Mouse (Mus musculus) left cerebral cortex, postnatal 25 days (tissue): ENCODE measurements at regions not wholly inside any gene's neighbourhood (a gene's known extent, or its start where the extent isn't known, plus 50 kb on each side); places are given as distances from the start of the nearest gene placed in this dataset.

Experiments used
- DNase-seq, 2 experiments: peaks; one replicate each; pipeline ENCODE4 v3.0.0; 2022; ENCODE audit warnings: low spot score in 2 of 2, mixed read lengths in 1 of 2
- intact Hi-C: fragments of 180-260 bp; cut with DNase I; formaldehyde crosslinking; loops from one replicate; pipeline ENCODE4 v1.15.1; 2025

DNA sequence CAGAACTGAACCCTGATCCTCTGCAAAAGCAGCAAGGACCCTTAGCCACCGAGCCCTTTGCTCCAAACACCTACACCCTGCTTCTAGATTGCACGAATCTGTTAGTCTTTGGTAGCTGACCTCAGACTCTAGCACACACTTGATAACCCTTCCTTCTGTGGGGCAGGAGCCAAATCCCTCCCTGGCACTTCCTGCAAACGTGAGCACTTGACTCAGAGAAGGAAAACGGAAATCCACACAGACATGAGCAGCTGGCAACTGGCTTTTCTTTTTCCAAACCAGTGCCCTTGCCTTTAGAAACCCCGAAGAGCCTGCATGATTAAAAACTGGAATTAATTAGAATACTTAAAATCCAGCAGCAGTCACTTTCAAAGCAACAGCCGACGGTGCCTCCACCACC is 97.6 kb upstream of the Nckap5 start:
- intact Hi-C loops, result loop anchor here (5.0 kb wide), 1 partner anchor 96 kb away; the partner anchor contains the start of gene Nckap5
- DNase-seq, result no peak

DNA sequence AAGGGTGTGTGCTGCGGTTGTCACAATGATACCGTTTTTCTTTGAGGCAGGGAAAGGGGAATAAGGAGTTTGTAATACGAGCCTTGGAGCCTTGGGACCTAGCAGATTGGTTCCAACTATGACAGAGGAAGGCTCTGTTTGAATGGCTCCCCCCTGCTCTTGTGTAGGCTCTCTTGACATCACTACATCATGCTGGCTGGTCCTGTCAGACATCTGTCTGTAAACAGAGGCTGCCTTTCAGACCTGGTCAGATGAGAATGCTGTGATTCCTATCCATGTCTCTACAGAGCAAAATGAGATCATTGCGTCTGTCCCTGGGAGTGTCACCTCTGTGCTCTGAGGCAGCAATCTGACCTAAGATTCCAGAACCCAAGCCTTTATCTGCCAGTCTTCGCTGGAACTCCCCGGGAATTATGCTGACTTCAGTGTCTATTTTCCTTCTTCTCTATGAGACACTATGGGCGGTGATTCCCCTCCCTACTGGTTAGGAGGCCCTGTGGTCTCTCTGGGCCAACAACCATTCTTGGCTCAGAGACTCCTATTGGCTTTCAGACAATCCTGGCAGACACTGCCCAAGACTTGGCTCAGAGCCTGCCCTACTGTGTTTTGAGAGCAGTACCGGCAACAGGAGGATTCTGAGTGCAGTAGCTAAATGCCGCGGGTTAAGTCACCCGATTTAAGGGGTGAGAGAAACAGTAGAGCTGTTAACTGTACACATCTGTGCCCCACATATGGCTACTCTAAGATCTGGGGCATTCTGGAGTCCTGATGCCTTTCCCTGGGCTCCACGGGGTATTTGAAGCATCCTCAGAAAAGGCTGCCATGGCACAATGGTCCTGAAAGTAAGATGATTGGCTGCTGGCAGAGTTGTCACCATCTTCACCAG is 94.8 kb upstream of the Nckap5 start:
- peak; percentile 37 to 55 for DNase-seq
- intact Hi-C loops, result loop anchor here (5.0 kb wide), 1 partner anchor 93 kb away; the partner anchor contains the start of gene Nckap5

DNA sequence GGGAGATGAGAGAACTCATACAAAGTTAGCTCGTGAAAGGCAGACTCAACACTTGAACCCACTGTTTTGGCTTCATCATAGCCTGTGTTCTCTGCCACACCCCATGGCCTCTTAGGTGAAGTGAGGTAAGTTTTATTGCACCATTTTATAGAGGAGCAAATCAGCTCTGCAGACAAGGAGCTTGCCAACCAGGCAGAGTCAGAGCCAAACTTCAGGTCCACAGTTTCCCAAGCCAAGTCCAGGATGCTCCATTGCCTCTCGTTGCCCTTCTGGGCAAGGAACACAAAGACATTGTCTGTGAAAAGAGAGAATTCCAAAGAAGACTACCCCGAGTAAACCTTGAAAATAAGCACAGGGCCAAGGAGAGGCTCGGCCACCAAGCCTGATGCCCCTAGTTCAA is 93.4 kb upstream of the Nckap5 start:
- intact Hi-C loops, result no loop called here
- no peak for DNase-seq

- intact Hi-C loops, result no loop called here
- DNase-seq, result no peak
Observed at GRCm38 (mm10) chr1:126922231-126922630, 91.6 kb upstream of the Nckap5 start.

DNA sequence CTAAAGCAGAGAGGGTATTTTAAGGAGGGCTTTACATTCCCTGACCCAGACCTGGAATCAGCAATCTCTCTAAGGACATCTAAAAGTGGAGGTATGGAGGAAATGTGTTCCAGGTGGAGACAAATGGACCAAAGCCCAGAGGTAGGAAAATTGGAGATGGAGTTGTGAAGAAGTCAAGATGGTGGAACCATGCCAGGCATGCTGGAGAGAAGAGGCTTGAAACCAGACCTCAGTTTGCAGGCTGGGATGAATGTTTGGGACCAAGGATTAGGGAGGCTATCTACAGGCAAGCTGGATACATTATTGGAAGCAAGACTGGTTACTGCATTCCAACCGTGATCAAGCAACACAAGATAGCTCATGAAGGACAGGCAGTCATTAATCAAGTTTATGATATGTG is 88.3 kb upstream of the Nckap5 start:
- no peak for DNase-seq
- intact Hi-C loops, result no loop called here

- intact Hi-C loops, result no loop called here
- peak in 1 of 2 experiments; percentile 9 for DNase-seq
Observed at GRCm38 (mm10) chr1:126917872-126918271, 87.3 kb upstream of the Nckap5 start.

GRCm38 (mm10) chr1:126916369-126916768 is 85.8 kb upstream of the Nckap5 start:
- intact Hi-C loops, result no loop called here
- no peak for DNase-seq

- intact Hi-C loops, result no loop called here
Observed at GRCm38 (mm10) chr1:126911277-126912060, 80.9 kb upstream of the Nckap5 start.

DNA sequence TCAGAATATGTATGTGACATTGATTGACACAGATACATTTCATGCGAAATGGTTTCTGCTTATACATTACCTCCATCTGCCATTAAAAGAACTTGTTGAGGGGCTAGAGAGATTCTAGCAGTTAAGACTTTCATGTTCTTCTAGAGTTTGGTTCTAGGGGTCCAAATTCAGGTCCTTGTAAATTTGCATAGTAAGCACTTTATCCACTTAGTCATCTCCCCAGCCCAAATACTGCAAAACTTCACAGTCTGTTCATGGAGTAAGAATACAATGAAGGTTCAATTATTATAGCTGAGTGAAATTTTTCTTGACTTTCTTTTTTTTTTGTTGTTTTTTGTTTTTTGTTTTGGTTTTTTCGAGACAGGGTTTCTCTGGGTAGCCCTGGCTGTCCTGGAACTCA is 76.8 kb upstream of the Nckap5 start:
- intact Hi-C loops, result no loop called here
- DNase-seq, result no peak

More at GRCm38 (mm10) chr1:126911277-126912060, 80.9 kb upstream of the Nckap5 start:
- no peak for DNase-seq

DNA sequence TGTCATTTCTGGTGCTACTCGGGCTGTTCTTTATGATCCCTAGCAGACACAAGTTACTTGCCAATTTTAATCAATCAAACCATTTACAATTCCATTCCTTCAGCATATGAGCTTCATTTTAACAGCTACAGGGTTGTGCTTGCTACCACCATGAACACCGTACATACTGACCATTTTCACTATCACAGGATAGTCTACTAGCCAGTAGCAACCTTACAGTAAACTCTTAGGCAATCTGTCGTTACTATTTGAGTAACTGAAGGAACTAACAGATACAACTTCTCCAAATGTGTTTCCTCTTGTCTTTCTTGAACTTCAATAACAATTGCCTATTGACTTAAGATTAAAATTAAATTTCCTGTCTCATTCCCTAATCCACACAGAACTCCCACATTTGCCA is 67.9 kb upstream of the Nckap5 start:
- DNase-seq, result no peak
- intact Hi-C loops, result no loop called here

GRCm38 (mm10) chr1:126896895-126897294 is 66.3 kb upstream of the Nckap5 start:
- DNase-seq, result no peak
- intact Hi-C loops, result no loop called here

DNA sequence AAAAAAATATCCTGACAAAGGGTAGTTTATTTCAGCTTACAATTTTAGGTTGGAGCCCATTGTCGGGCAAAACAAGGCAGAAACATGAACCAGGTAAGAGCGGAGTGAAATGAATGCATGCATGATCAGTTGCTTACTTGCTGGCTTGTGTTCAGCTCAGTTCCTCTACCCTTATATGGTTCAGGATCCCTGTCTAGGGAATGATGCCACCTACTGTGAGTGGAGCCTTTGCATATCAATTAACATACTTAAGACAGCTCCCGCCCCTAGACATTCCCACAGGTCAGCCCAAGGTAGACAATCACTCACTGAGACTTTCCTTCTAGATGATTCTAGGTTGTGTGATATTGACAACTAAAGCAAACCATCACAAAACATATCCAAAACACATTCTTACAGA is 50.2 kb upstream of the Nckap5 start:
- DNase-seq, result no peak
- intact Hi-C loops, result no loop called here
